ENCODE assay signal across 9 mouse cellular contexts in the genomic region with DNA sequence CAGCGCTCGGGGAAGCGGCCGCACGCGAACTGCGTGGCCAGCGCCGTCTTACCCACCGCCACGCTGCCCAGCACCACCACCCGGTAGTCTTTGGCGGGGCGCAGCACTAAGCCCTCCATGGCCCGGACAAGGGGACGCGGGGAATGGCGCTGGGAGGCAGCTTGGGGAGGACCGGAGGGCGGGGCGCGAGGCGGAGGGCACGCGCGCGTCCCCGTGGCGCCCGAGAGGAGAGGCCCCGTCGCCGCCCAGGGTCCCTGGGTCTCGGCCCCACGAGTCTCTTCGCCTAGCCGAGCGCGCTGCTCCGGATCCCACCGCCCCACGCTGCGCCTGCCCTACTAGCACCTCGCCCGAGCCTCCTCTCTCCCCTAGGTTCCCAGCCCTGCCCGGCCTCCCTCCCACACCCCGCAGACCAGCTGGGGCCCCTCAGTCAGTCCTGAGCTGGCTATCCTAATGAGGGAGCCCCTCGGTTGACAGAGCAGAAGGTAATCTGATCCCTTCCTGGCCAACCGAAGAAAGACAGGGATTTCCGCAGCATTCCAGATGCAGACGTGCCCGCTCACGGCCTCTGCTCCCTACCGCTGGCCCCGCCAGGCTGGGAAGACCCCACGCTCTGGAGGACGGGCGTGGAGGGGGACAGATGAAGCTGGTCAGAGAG. TPM values are rescaled to one million over a fixed set of nuclear protein-coding genes. Genes with fewer than 3 reads are reported as not detected.
DNase-seq lines count a peak whose midpoint lies in the region; ATAC-seq and TF ChIP-seq lines count a peak whose summit lies in the region.
"Had no signal": no experiment of that assay in that cellular context is flagged by ENCODE, and none has a peak within 500 bp of the region (broad histone marks: within the 10 kb centered on the region; RNA-seq: fewer than 3 reads in every experiment).

TSS of gene Gm266 (minus strand) at position 172 of the 655 bp plus-strand sequence.

- no peaks in the 10 kb centered on the region for H3K27me3 ChIP-seq in Patski
- peaks cover 51% of the 10 kb centered on the region for H3K27me3 ChIP-seq in forebrain, embryonic 16.5 days (replicated peaks; ENCODE audit: control insufficient read depth, insufficient read depth, low read length)
- peaks cover 15% of the 10 kb centered on the region for H3K27me3 ChIP-seq in kidney, embryonic 15.5 days
- H3K27me3 ChIP-seq in midbrain, embryonic 13.5 days: peaks cover 69% of the 10 kb centered on the region
- peaks cover 21% of the 10 kb centered on the region; the same call in 1 of the 2 replicates for H3K27me3 ChIP-seq in thymus, adult 2 months (ENCODE audit: control insufficient read depth, insufficient read depth, low read length)

- H3K4me2 ChIP-seq in forebrain, embryonic 16.5 days (ENCODE audit: low read length): peak within 1 kb of the TSS; percentile 58
- peak within 1 kb of the TSS; percentile 88 for H3K4me2 ChIP-seq in kidney, embryonic 15.5 days
- H3K4me2 ChIP-seq in midbrain, embryonic 13.5 days (replicated peaks): peak within 1 kb of the TSS; percentile 57

- no peaks in the 10 kb centered on the region for H3K36me3 ChIP-seq in forebrain, embryonic 16.5 days (ENCODE audit: control insufficient read depth, insufficient read depth)
- H3K36me3 ChIP-seq in kidney, embryonic 15.5 days: no peaks in the 10 kb centered on the region
- no peaks in the 10 kb centered on the region for H3K36me3 ChIP-seq in midbrain, embryonic 13.5 days
- H3K36me3 ChIP-seq in thymus, adult 2 months (ENCODE audit: control insufficient read depth, insufficient read depth, low read length): no peaks in the 10 kb centered on the region

- peak within 1 kb of the TSS; percentile 41 for H3K9ac ChIP-seq in forebrain, embryonic 16.5 days (replicated peaks; ENCODE audit: low read depth, low read length)
- H3K9ac ChIP-seq in kidney, embryonic 15.5 days: peak within 1 kb of the TSS; percentile 60
- peak within 1 kb of the TSS; percentile 30 for H3K9ac ChIP-seq in midbrain, embryonic 13.5 days (replicated peaks)

- no peak within 1 kb of the TSS for H3K27ac ChIP-seq in forebrain, embryonic 16.5 days (ENCODE audit: low read length)
- H3K27ac ChIP-seq in kidney, embryonic 15.5 days: peak within 1 kb of the TSS; percentile 96
- no peak within 1 kb of the TSS for H3K27ac ChIP-seq in midbrain, embryonic 13.5 days
- no peak within 1 kb of the TSS for H3K27ac ChIP-seq in thymus, adult 2 months (ENCODE audit: control insufficient read depth, insufficient read depth, low read length)

- no peak for TF ChIP-seq POLR2A in thymus, adult 2 months (IDR thresholded peaks at IDR 0.05; ENCODE audit: control insufficient read depth, extremely low read depth, insufficient read depth, low read length, poor library complexity)

- DNase-seq in heart, adult 11 months: peak; percentile 94
- no peak for DNase-seq in heart, adult 8-10 months (ENCODE audit: low spot score)
- DNase-seq in Patski (ENCODE audit: low read depth, low spot score): no peak
- no peak for DNase-seq in frontal cortex, adult 2 months (ENCODE audit: extremely low spot score in 1 of 2, low spot score in 1 of 2)
- DNase-seq in thymus, adult 2 months: no peak

- in situ Hi-C loops in Patski (cut with MboI; ENCODE audit: low pct_unique_long_range_greater_than_20kb): no loop called here

- CTCF ChIA-PET in Patski (lab: Charles Lee): interaction anchor here (1.4 kb wide), 1 partner anchor 60 kb away, joined by 5 read pairs; no protein-coding TSS in a partner anchor

- peaks cover 11% of the 10 kb centered on the region for H3K4me1 ChIP-seq in forebrain, embryonic 16.5 days (replicated peaks; ENCODE audit: control insufficient read depth, insufficient read depth, low read length)
- H3K4me1 ChIP-seq in kidney, embryonic 15.5 days: peaks cover 69% of the 10 kb centered on the region
- H3K4me1 ChIP-seq in midbrain, embryonic 13.5 days (replicated peaks): peaks cover 27% of the 10 kb centered on the region
- H3K4me1 ChIP-seq in thymus, adult 2 months (replicated peaks; ENCODE audit: control insufficient read depth, insufficient read depth, low read length): no peaks in the 10 kb centered on the region

- TF ChIP-seq CTCF in Patski (IDR thresholded peaks at IDR 0.05): no peak
- TF ChIP-seq CTCF in thymus, adult 2 months (IDR thresholded peaks at IDR 0.05; ENCODE audit: borderline replicate concordance, control insufficient read depth, extremely low read depth, insufficient read depth, low read length, poor library complexity): no peak

- peak; percentile 38 for ATAC-seq in Patski
- no peak for ATAC-seq in forebrain, embryonic 16.5 days
- ATAC-seq in kidney, embryonic 15.5 days (replicated peaks; ENCODE audit: low FRiP score): peak; percentile 94
- peak; percentile 79 for ATAC-seq in midbrain, embryonic 13.5 days

- WGBS in forebrain, embryonic 16.5 days: under 1% methylated on average over 44 of the region's 58 CpGs
- under 1% methylated on average over 38 of the region's 58 CpGs for whole genome bisulfite sequencing in kidney, embryonic 15.5 days
- WGBS in midbrain, embryonic 13.5 days: under 1% methylated on average over 44 of the region's 58 CpGs
- WGBS in thymus, adult 2 months: 5% methylated on average over 58 of the region's 58 CpGs

- H3K9me3 ChIP-seq in forebrain, embryonic 16.5 days (ENCODE audit: control insufficient read depth, low read length): no peaks in the 10 kb centered on the region
- no peaks in the 10 kb centered on the region for H3K9me3 ChIP-seq in kidney, embryonic 15.5 days (replicated peaks)
- H3K9me3 ChIP-seq in midbrain, embryonic 13.5 days: no peaks in the 10 kb centered on the region

- peak within 1 kb of the TSS; percentile 38 for H3K4me3 ChIP-seq in forebrain, embryonic 16.5 days (replicated peaks; ENCODE audit: low read length)
- H3K4me3 ChIP-seq in kidney, embryonic 15.5 days (replicated peaks): peak within 1 kb of the TSS; percentile 57
- H3K4me3 ChIP-seq in midbrain, embryonic 13.5 days (replicated peaks): peak within 1 kb of the TSS; percentile 37
- no peak within 1 kb of the TSS; the same call in 1 of the 2 replicates for H3K4me3 ChIP-seq in thymus, adult 2 months (ENCODE audit: control insufficient read depth, insufficient read depth, low read length)

- POLR2A ChIA-PET in Patski (lab: Charles Lee): no interaction called here

RNA-seq across cellular contexts. Expression of gene Gm266, which starts in this region (rescaled TPM):
- total RNA-seq in heart, adult 8-10 months (2022): under 1 TPM in 2 of 4 experiments, not detected in 2; 0.22 to 0.35 TPM
- polyA plus RNA-seq in Patski (2021): 2.3 TPM
- 0.23 and 1.1 TPM in 2 replicates for polyA plus RNA-seq in forebrain, embryonic 16.5 days (2015; fragmentation: Nextera tagmentation; extraction: Ambion mirVana)
- 91.7 and 93.3 TPM in 2 replicates for polyA plus RNA-seq in kidney, embryonic 15.5 days (2015; fragmentation: Nextera tagmentation; extraction: Ambion mirVana)
- 0.81 and 0.98 TPM in 2 replicates for polyA plus RNA-seq in midbrain, embryonic 13.5 days (2015; fragmentation: Nextera tagmentation; extraction: Ambion mirVana)
- polyA plus RNA-seq in frontal cortex, adult 2 months (2012; rRNA removed): 6.4 and 7.4 TPM in 2 replicates
- polyA plus RNA-seq in thymus, adult 2 months (2012; rRNA removed): 1.4 and 1.8 TPM in 2 replicates
- total RNA-seq: CH12.LX had no signal

Comparison
In these comparisons a context has a peak if more than half of its experiments do, and no peak if none do; other contexts are left out.
1. RNA of gene Gm266 (polyA plus RNA-seq): 91.7 to 93.3 TPM in kidney, embryonic 15.5 days; 6.4 to 7.4 TPM in frontal cortex, adult 2 months, 2.3 TPM in Patski (single experiment), 1.4 to 1.8 TPM in thymus, adult 2 months, 0.81 to 0.98 TPM in midbrain, embryonic 13.5 days and 0.23 to 1.1 TPM in forebrain, embryonic 16.5 days; every median in the first group is over 10 times any median in the second.
2. Peak in ATAC-seq, H3K4me3 ChIP-seq, H3K9ac ChIP-seq and H3K4me2 ChIP-seq in midbrain, embryonic 13.5 days; RNA of the gene not detected or under 1 TPM.
3. Peak in every context shown above with its lines, with median percentiles within 50 percentile points of each other: H3K4me2 ChIP-seq and H3K9ac ChIP-seq.